Mouse (Mus musculus) gastrocnemius, postnatal 10 days (tissue): ENCODE data around the gene Mrpl36. TPM values are rescaled to one million over a fixed set of nuclear protein-coding genes. Genes with fewer than 3 reads are reported as not detected.

ENCODE experiments used
- DNase-seq: peaks from one replicate; pipeline ENCODE4 v3.0.0; 2021; ENCODE audit warnings: mixed read lengths
- long read RNA-seq, 2 experiments: library from polyadenylated mRNA; stranded (forward); transcript quantifications; one replicate each; pipeline ENCODE4 v2.0.0; 2021
- total RNA-seq, 2 experiments: library from RNA; stranded (reverse); gene quantifications; 2 replicates each; pipeline ENCODE4 v1.2.3; 2021

Mrpl36 gene
- 10 to 100 TPM; 39.0 to 43.1 TPM for total RNA-seq
- long read RNA-seq, experiment 1, transcript Mrpl36-201 (2 exons, 923 nt), result major isoform, 27 of 27 reads
- long read RNA-seq, experiment 1, partial matches to known transcripts, result 0 of 27 reads
- long read RNA-seq, experiment 1, other reads (novel, unspliced or antisense), result 0 of 27 reads
- long read RNA-seq, experiment 2, transcript Mrpl36-201 (2 exons, 923 nt), result major isoform, 24 of 28 reads
- long read RNA-seq, experiment 2, partial matches to known transcripts, result 0 of 28 reads
- long read RNA-seq, experiment 2, other reads (novel, unspliced or antisense), result 3 of 28 reads

GRCm38 (mm10) chr13:73327827-73328698, at the start of gene Mrpl36, which contains the start of gene Ndufs6:
TSS of gene Mrpl36 (plus strand) at chr13:73328513.
TSS of gene Ndufs6 (minus strand) at chr13:73328542.
- DNase-seq, result peak; percentile 92

GRCm38 (mm10) chr13:73279196-73279595, 49.1 kb upstream of the Mrpl36 start:
- DNase-seq, result no peak

GRCm38 (mm10) chr13:73282407-73282806, 45.9 kb upstream of the Mrpl36 start:
- no peak for DNase-seq

GRCm38 (mm10) chr13:73283534-73283933, 44.8 kb upstream of the Mrpl36 start:
- DNase-seq, result no peak

GRCm38 (mm10) chr13:73290206-73290605, 38.1 kb upstream of the Mrpl36 start:
- no peak for DNase-seq

GRCm38 (mm10) chr13:73291102-73291501, 37.2 kb upstream of the Mrpl36 start:
- no peak for DNase-seq

- no peak for DNase-seq
Measured at GRCm38 (mm10) chr13:73298717-73299116, 29.6 kb upstream of the Mrpl36 start.

- DNase-seq, result no peak
Measured at GRCm38 (mm10) chr13:73299322-73299721, 29.0 kb upstream of the Mrpl36 start.

- DNase-seq, result no peak
Measured at GRCm38 (mm10) chr13:73304729-73305128, 23.6 kb upstream of the Mrpl36 start.

- no peak for DNase-seq
Measured at GRCm38 (mm10) chr13:73305398-73306084, 22.8 kb upstream of the Mrpl36 start.

GRCm38 (mm10) chr13:73306085-73306410, 22.3 kb upstream of the Mrpl36 start:
- DNase-seq, result no peak

GRCm38 (mm10) chr13:73306430-73306829, 21.9 kb upstream of the Mrpl36 start:
- DNase-seq, result no peak

GRCm38 (mm10) chr13:73310183-73310929, 18.0 kb upstream of the Mrpl36 start:
- DNase-seq, result peak; percentile 63

GRCm38 (mm10) chr13:73320048-73320447, 8.3 kb upstream of the Mrpl36 start:
- no peak for DNase-seq

- no peak for DNase-seq
Measured at GRCm38 (mm10) chr13:73322626-73323025, 5.7 kb upstream of the Mrpl36 start.

GRCm38 (mm10) chr13:73323406-73323805, 4.9 kb upstream of the Mrpl36 start:
- no peak for DNase-seq

- DNase-seq, result peak; percentile 86
Measured at GRCm38 (mm10) chr13:73330844-73331501, 2.7 kb downstream of the Mrpl36 start.

GRCm38 (mm10) chr13:73331736-73332135, 3.4 kb downstream of the Mrpl36 start:
- DNase-seq, result no peak

- no peak for DNase-seq
Measured at GRCm38 (mm10) chr13:73336753-73337152, 8.4 kb downstream of the Mrpl36 start.

- DNase-seq, result no peak
Measured at GRCm38 (mm10) chr13:73345102-73345890, 17.0 kb downstream of the Mrpl36 start.

- DNase-seq, result no peak
Measured at GRCm38 (mm10) chr13:73346131-73346530, 17.8 kb downstream of the Mrpl36 start.
